Mouse (Mus musculus) lung, postnatal 0 days (tissue): ENCODE measurements around the gene Pnrc2.

ENCODE experiments used
- CTCF ChIP-seq: IDR thresholded peaks from 2 replicates; pipeline ENCODE4 v1.5.1; 2016; ENCODE audit warnings: antibody characterized with exemption, mild to moderate bottlenecking
- EP300 ChIP-seq: IDR thresholded peaks from 2 replicates; pipeline ENCODE4 v1.6.1; 2016; ENCODE audit warnings: antibody characterized with exemption, mild to moderate bottlenecking, control low read depth

GRCm38 (mm10) chr4:135872589-135873391 is 860 bp downstream of the Pnrc2 start:
- TF ChIP-seq CTCF (no peak), EP300 (no peak)
